Mouse (Mus musculus): ENCODE data around the gene Dhx29.

Gene Dhx29

DNA sequence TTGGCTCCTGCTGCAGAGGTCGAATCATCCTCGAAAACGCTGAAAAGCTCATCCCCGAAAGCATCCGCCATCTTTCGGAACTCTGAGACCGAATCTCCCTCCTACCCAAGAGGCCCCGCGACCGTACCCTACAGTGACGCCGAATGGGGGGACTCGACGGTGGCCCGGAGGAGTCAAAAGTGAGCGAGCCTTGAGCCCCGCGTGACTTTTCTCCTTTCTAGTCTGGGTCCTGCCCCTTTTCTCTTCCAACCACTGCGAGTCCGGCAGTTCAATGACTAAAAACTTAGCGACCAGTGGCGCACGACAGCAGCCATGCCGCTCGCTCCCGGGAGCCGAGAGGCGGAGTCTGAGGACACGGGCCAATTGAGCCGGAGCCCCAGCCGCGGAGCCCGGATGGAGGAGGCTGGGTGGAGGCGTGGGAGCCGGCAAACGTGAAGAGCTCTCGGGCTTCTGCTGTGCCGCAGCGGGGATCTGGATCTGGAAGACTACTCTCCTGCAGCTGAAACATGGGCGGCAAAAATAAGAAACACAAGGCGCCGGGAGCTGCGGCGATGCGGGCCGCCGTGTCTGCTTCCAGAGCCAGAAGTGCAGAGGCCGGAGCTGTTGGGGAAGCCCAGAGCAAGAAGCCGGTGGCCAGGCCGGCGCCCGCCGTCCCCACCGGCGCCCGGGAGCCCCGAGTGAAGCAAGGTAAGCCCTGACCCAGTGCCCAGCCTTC is at the start of gene Dhx29, which contains the start of gene Mtrex:
Dhx29 (plus strand) TSS at position 168 of the 715 bp plus-strand sequence.
Mtrex (minus strand) TSS at position 112 of the 715 bp plus-strand sequence.
- DNase-seq (ENCODE audit: low read depth): peak; percentile 98

- no peak for DNase-seq (ENCODE audit: low read depth)
These were observed 40.0 kb upstream of the Dhx29 start for GRCm38 (mm10) chr13:112887234-112887633.

DNA sequence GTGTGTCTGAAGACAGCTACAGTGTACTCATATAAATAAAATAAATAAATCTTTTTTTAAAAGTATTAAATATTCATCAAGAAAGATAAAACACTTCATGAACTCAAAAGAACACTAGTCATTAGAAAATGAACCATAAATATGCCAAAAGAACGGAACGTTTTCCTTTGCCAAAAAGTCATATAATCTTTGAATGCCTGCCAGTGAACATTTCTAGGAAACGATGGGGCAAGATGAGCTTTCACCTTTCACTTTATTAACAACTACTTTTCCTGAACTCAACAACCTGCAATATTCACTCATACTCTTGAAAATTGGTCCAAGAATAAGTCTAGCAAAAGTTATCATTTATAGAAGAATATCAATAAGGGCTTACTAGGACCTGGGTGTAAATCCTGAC is 25.1 kb upstream of the Dhx29 start:
- no peak for DNase-seq (ENCODE audit: low read depth)

DNA sequence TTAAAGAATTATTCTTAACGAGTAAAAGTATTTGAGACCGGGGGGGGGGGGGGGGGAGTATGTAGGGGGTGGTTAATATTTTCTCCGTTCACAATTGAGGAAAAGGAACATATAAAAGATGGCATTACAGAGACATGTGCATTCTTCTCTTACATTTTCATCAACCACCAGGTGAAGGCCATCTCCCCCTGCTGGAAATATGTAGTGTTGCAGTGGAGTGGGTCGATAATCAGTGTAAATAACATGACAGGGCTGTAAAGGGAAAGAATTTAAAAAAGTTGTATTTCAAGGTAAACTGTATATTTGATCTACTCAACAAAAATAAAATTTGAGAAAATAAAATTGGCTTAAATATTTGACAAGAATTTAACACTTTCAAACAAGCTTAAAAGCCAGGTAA is 17.6 kb upstream of the Dhx29 start:
- peak; percentile 74 for DNase-seq (ENCODE audit: low read depth)

DNA sequence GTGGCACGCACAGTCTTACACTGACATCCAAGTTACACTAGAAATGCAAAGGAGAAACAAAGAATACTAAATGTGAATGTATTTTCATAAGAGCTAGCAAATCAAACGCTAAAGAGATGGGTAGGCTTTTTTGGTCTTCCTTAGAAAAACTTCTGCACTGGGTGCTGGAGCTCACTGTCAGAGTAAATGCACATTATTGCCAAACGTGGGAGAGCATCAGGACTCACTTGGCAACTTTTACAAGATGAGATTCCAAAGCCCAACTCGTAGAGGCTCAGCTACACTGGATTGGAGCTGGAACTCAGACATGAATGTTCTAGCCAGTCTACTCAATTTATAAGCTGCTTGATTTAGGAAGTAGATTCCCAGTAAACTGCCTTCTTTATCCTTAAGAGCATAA is 16.8 kb upstream of the Dhx29 start:
- DNase-seq (ENCODE audit: low read depth): no peak

DNA sequence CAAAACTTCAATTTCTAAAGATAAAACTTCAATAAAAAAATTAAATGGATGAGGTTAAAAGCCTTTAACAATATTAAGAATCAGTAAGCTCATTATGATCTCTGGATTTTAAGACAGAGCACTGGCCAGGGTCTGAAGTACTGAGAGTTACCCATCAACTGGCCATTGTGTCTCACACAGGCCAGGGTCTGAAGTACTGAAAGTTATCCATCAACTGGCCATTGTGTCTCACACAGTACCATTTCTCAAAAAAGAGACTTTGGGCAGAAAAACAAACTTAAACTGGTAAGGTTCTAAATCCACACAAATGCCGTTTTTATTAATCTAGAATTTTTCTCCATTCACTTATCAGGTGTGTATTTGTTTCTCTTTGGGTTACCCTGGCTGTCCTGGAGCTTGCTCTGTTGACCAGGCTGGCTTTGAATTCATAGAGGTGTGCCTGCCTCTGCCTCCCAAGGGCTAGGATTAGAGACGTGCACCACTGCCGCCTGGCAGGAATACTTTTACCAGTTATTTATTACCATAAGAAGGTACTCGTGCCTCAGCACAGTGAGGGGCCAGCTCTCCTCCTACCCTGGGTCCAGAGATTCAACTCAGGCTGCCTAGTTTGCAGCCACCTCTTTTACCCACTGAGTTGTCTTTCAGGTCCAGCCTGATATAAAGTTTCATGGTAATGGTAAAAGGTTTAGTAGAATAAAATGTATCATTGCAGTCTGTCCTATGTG is 8.0 kb upstream of the Dhx29 start:
- no peak for DNase-seq (ENCODE audit: low read depth)

DNA sequence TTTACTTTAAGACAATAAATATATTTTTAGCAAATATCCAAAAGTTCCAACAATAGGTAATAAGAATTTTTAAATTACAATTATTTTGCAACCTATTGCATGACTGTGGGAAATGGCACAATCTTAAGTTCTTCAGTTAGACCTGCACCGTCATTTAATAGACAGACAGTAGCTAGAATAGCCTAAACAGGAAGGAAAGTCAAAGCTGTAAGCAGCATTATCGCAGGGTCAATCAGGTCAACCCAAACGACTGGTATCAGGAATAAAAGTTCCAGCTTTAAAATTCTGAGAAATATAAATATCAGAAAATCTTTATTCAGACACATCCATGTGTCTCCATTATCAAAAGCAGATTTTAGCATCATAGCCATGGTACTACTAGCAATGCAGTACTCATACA is 6.3 kb upstream of the Dhx29 start:
- no peak for DNase-seq (ENCODE audit: low read depth)

DNA sequence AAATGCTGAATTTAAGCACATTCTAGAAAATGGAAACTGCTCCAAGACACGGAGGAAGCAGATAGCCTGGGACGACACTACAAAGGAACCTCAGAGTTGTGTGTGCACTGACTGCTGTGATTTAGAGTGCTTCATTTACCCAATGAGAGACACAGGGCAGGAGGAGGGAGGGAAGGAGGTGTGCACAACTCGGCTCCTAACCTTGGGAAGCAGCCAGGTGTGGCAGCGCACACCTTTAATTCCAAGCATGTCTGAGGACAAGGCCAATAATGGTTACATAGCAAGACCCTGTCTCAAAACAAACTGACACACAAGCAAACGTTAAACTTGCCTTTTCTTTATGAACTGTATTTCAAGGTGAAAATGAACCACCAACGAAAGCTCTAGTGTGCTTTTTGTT is 2.0 kb upstream of the Dhx29 start:
- no peak for DNase-seq (ENCODE audit: low read depth)

DNA sequence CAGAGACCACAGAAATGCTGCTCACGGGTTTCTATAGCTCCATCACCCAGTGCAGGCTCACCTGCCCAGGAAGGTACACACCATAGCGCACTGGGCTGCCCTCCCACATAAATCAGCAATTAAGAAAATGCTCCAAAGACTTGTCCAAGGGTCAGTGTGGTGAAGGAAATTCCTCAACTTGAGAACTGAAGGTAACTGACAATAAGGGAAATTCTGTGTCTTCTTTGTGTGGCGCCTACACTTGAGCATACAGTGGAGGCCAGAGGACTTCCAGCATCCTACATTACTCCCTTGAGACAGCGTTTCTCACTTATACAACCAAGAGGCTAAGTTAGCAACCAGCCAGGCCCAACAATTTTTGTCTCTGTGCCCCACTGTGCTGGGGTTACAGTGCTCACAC is 1.3 kb upstream of the Dhx29 start:
- peak; percentile 37 for DNase-seq (ENCODE audit: low read depth)

DNA sequence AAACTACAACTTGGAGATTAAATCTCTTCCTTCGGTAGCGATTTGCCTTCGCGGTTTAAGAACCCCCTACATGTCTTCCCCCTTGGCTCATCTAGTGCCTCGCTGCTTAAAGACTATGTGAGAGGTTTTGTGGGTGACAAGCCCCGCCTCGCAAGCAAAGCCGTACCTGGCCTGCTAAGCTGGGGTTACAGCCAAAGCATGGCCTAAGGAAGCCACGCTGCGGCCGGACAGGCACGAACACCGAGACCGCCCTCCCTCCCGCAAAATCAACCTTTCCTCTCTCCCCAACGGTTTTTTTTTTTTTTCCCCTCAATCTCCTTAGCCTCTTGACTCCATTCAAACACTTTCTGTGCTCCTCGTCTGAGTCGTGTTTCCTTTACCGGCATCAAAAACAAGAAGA is 458 bp upstream of the Dhx29 start:
- DNase-seq (ENCODE audit: low read depth): no peak

- peak; percentile 48 for DNase-seq (ENCODE audit: low read depth)
These were observed 899 bp downstream of the Dhx29 start for GRCm38 (mm10) chr13:112928038-112928668.

- no peak for DNase-seq (ENCODE audit: low read depth)
These were observed 10.9 kb downstream of the Dhx29 start for GRCm38 (mm10) chr13:112938130-112938529.

GRCm38 (mm10) chr13:112941879-112942330 is 14.7 kb downstream of the Dhx29 start:
- DNase-seq (ENCODE audit: low read depth): no peak

GRCm38 (mm10) chr13:112945312-112945711 is 18.1 kb downstream of the Dhx29 start:
- no peak for DNase-seq (ENCODE audit: low read depth)

DNA sequence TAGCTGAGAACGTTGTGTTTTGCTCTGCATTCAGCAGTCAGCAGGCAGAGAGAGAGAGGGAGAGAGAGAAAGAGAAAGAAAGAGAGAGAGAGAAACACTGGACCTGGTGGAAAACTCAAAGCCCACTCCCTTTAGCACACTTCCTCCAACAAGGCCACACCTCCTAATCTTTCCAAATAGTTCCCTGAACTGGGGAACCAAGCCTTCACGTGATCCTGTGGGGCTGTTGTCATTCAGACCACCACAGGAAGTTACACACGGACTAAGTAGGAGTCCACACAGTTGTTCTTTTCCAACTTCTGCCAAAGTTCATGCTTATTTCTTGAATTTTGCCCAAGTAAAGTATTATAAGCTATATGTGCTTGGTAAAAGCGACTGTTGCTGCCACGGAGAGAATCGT is 18.6 kb downstream of the Dhx29 start:
- no peak for DNase-seq (ENCODE audit: low read depth)

DNA sequence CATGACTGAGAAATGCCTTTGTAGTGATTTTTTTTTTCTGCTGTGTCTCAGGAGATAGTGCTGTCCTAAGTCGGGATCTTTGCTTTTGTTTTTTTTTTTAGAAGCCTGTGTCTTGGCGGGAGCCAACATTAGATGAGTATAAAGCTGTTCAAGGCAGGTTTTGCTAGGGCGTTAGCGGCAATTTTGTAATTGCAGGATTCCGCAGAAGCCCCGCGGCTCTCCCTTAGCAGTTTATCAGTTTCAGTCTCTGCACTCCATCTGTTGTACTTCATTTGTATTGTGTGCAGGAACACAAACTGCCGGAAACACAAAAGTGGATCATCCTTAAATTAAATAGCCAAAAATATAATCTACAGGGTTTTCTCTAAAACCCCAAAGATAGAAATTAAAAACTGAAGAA is 26.8 kb downstream of the Dhx29 start:
- DNase-seq (ENCODE audit: low read depth): no peak

- DNase-seq (ENCODE audit: low read depth): no peak
These were observed 35.8 kb downstream of the Dhx29 start for GRCm38 (mm10) chr13:112963081-112963480.

DNA sequence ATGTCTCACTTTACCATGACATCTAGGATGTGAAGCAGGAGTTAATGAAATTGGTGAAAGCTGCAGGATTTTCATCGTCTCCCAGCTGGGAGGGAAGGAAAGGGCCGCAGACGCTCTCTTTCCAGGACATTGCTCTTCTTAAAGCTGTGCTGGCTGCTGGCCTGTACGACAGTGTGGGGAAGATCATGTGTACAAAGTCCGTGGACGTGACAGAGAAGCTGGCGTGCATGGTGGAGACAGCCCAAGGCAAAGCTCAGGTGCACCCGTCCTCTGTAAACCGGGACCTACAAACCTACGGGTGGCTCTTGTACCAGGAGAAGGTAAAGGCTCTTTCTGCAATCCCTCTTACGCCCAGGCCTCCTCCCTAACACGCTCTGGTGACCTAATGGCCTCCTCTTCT is 37.2 kb downstream of the Dhx29 start:
- DNase-seq (ENCODE audit: low read depth): no peak

- DNase-seq (ENCODE audit: low read depth): no peak
These were observed 40.0 kb downstream of the Dhx29 start for GRCm38 (mm10) chr13:112967267-112967666.

DNA sequence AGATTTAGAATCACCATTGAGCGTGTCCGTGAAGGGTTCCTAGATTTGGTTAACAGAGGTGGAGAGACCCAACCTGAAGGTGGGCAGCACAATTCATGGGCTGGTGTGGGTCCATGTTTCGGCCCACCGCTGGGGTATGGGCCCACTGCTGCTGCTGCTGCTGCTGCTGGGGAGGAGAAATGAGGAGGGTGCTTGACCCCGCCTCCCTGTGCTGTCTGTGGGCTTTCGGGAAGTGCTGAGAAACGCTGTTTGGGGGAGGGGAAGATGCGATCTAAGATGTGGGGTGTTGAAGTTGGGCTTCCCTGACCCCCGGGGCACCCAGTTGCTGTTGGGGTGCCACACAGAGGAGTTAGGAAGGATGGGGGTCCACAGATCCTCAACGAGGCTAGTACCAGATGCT is 49.5 kb downstream of the Dhx29 start:
- DNase-seq (ENCODE audit: low read depth): no peak

- no peak for DNase-seq (ENCODE audit: low read depth)
These were observed 58.6 kb downstream of the Dhx29 start for GRCm38 (mm10) chr13:112985605-112986450.

GRCm38 (mm10) chr13:112986451-112986950 is 59.2 kb downstream of the Dhx29 start:
- DNase-seq (ENCODE audit: low read depth): peak; percentile 46

All from induced T-regulatory cell, adult 2 months (primary cell).